Mouse (Mus musculus) lung, embryonic 16.5 days (tissue): ENCODE data around the gene Ssbp3. TPM values are rescaled to one million over a fixed set of nuclear protein-coding genes. Genes with fewer than 3 reads are reported as not detected.

ENCODE experiments used
- ATAC-seq: fragments of 200-750 bp; cut with Nextera tagmentation; 2 replicates; pipeline ENCODE4 v1.8.0; 2017; ENCODE audit warnings: low read depth, mild to moderate bottlenecking, moderate library complexity
- H3K27ac ChIP-seq: fragments of 300-500 bp; sonication (generic); 2 replicates; pipeline ENCODE4 v1.5.1; 2014; ENCODE audit warnings: mild to moderate bottlenecking, control low read depth, low read length
- H3K27me3 ChIP-seq: fragments of 300-500 bp; sonication (generic); 2 replicates; pipeline ENCODE4 v1.6.1; 2014; ENCODE audit warnings: low read depth, low read length, mixed read lengths; ENCODE audit not compliant: control insufficient read depth, insufficient read depth
- H3K36me3 ChIP-seq: fragments of 300-500 bp; sonication (generic); 2 replicates; pipeline ENCODE4 v1.6.1; 2014; ENCODE audit warnings: low read length; ENCODE audit not compliant: control insufficient read depth, insufficient read depth
- H3K4me1 ChIP-seq: fragments of 300-500 bp; sonication (generic); replicated peaks from 2 replicates; pipeline ENCODE4 v1.6.1; 2014; ENCODE audit warnings: low read length, mixed read lengths; ENCODE audit not compliant: control insufficient read depth, insufficient read depth
- H3K4me2 ChIP-seq: fragments of 300-500 bp; sonication (generic); 2 replicates; pipeline ENCODE4 v1.6.1; 2014; ENCODE audit warnings: low read depth, low read length, control low read depth
- H3K4me3 ChIP-seq: fragments of 300-500 bp; sonication (generic); 2 replicates; pipeline ENCODE4 v1.5.1; 2014; ENCODE audit warnings: mild to moderate bottlenecking, low read length, control low read depth
- H3K9ac ChIP-seq: fragments of 300-500 bp; sonication (generic); 2 replicates; pipeline ENCODE4 v1.6.1; 2014; ENCODE audit warnings: low read length, control low read depth
- H3K9me3 ChIP-seq: fragments of 300-500 bp; sonication (generic); 2 replicates; pipeline ENCODE4 v1.6.1; 2016; ENCODE audit warnings: low read length; ENCODE audit not compliant: control insufficient read depth
- WGBS: fragments of 180-500 bp; shearing (Covaris S2); extraction: QIAGEN DNeasy Blood & Tissue Kit; methylation state at CpG from one replicate; pipeline ENCODE4 v1.1.7; 2014; 5-methylcytosine and 5-hydroxymethylcytosine counted together
- polyA plus RNA-seq: library from polyadenylated mRNA; unstranded; fragments of >200 nt; fragmentation: Nextera tagmentation; extraction: Ambion mirVana; gene quantifications from 2 replicates; pipeline ENCODE4 v1.2.1, GENCODE M21; 2015

The Ssbp3 gene
- polyA plus RNA-seq, 1 experiment from 2014 or later, result 61.7 TPM

DNA sequence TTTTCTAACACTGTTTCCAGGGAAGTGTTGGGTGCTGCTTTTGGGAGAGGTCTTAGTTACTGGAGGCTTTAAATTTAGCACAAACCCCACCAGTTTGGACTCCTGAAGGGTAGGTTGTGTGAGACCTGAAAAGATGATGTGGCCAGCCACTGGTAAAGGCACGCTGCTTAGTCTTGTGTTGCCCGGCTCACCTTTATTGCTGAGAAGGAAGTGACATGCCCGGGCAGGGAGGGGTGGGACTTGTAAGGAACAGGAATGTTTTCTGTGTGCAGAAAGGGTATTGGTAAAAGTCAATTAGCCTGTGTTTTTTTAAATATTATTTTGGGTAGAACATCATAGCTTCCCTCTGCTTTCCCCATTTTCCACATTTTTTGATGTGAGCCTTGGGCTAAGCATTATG is 37.2 kb downstream of the Ssbp3 start:
- Histone ChIP-seq H3K4me1 (peaks cover 37% of the 10 kb centered on the region), H3K9me3 (no peaks in the 10 kb centered on the region), H3K4me2 (no peak overlapping the region), H3K4me3 (no peak overlapping the region), H3K36me3 (no peaks in the 10 kb centered on the region), H3K9ac (no peak overlapping the region), H3K27me3 (no peaks in the 10 kb centered on the region), H3K27ac (no peak overlapping the region)
- no peak for ATAC-seq
- WGBS, result 61% methylated on average over 3 of the region's 3 CpGs

DNA sequence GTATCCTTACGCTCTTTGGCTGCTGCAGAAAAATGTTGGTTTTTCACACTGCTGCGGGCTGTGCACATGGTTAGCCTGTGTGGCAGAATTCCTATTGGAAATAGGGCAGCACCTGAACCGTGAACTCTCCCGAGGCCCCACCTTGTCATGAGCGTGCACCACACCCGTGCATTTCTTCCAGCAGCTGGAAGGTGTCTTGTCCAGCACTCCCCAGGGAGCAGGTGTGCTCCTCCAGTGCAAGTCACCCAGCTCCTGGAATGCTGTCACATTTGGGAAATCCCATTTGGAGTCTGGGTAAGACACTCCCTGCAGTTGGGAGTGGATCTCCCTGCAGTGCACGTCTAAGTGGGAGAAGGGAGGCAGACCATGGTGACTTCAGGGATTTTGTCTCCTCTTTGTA is 38.0 kb downstream of the Ssbp3 start:
- peaks cover 42% of the 10 kb centered on the region for H3K4me1 ChIP-seq
- H3K4me3 ChIP-seq, result no peak overlapping the region
- H3K27me3 ChIP-seq, result no peaks in the 10 kb centered on the region
- 53% methylated on average over 7 of the region's 7 CpGs for WGBS
- H3K27ac ChIP-seq, result no peak overlapping the region
- H3K9me3 ChIP-seq, result no peaks in the 10 kb centered on the region
- no peak overlapping the region for H3K9ac ChIP-seq
- no peak for ATAC-seq
- no peak overlapping the region for H3K4me2 ChIP-seq
- no peaks in the 10 kb centered on the region for H3K36me3 ChIP-seq

DNA sequence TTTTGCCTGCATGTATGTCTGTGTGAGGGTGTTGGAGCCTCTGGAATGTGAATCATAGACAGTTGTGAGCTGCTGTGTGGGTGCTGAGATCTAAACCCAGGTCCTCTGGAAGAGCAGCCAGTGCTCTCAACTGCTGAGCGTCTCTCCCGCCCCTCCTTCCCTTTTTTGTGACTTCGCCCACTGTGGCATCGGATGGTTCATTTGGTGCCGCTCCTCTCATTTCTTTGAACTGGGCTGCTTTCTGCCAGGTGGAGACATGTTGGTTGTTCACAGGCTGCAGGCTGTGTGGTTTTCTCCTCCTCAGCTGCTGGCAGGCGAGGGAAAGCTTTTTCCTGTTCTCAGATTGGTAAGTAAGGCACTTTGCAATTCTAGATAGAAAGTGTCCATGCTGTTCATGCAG is 38.7 kb downstream of the Ssbp3 start:
- no peaks in the 10 kb centered on the region for H3K27me3 ChIP-seq
- H3K4me1 ChIP-seq, result peaks cover 43% of the 10 kb centered on the region
- no peak overlapping the region for H3K9ac ChIP-seq
- no peaks in the 10 kb centered on the region for H3K9me3 ChIP-seq
- no peak overlapping the region for H3K4me3 ChIP-seq
- no peak for ATAC-seq
- 53% methylated on average over 6 of the region's 6 CpGs for WGBS
- no peak overlapping the region; the same call in none of the 2 replicates for H3K27ac ChIP-seq
- H3K36me3 ChIP-seq, result no peaks in the 10 kb centered on the region
- H3K4me2 ChIP-seq, result no peak overlapping the region

DNA sequence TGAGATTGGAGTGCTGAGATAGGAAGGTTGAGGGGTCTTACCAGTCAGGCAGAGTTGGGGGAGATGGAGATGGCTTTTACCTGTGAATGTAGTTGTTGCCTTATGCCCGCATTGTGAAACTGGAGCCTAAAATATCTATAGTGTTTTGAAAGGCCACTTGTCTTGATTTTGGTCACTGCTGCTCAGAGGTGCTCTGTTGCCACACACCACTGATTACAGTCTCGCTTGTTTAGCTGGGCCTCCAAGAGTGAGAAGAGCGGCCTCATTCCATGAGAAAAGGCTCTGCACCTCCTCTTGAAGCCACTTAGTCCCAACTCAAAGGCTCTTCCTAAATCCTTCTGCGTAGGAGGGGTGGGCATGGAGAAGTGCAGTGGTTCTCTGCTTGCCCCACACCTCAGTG is 40.3 kb downstream of the Ssbp3 start:
- 63% methylated on average over 4 of the region's 4 CpGs for WGBS
- H3K4me2 ChIP-seq, result no peak overlapping the region
- no peak for ATAC-seq
- no peak overlapping the region for H3K9ac ChIP-seq
- no peaks in the 10 kb centered on the region for H3K27me3 ChIP-seq
- H3K4me3 ChIP-seq, result no peak overlapping the region
- H3K9me3 ChIP-seq, result no peaks in the 10 kb centered on the region
- peaks cover 51% of the 10 kb centered on the region for H3K4me1 ChIP-seq
- H3K36me3 ChIP-seq, result no peaks in the 10 kb centered on the region
- no peak overlapping the region for H3K27ac ChIP-seq

DNA sequence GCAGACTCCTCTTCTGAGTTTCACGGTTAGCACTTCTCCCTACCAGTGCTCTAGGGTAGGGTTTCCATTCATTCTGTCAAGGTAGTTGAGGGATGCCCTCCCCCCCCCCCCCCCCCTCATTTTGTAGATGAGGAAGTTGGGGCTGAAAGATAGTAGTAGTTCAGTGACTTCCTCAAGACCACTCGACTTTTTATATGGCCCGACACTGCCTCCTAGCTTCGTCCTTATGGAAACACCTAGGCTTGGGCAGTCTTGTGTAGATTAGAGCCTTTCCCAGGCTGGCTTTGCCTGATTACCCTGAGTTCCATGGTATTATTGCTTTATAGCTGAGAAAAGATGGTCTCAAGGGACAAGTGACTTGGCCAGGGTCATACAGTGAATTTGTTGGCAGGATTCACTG is 41.0 kb downstream of the Ssbp3 start:
- WGBS, result 37% methylated on average over 4 of the region's 4 CpGs
- Histone ChIP-seq H3K4me1 (peaks cover 57% of the 10 kb centered on the region), H3K27me3 (no peaks in the 10 kb centered on the region), H3K4me3 (no peak overlapping the region), H3K4me2 (no peak overlapping the region), H3K27ac (no peak overlapping the region), H3K36me3 (no peaks in the 10 kb centered on the region), H3K9ac (no peak overlapping the region), H3K9me3 (no peaks in the 10 kb centered on the region)
- ATAC-seq, result no peak

DNA sequence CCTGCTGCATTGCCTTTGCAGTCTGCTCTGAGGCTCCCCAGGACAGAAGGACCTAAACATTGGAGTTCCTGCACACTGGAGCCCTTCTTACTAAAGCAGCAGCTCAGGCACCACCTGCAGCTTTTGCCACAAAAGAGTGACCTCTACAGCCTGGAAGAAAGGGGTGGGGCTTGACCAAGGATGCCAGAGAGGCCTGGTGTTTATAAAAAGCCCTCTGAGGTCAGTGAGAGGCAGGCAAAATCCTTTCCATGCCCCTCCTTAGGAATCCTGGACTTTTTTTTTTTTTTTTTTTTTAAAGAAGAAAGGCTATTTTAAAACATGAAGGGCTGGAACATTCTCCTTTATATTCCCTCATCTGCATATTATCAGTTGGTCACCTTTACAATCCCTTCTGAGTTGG is 42.7 kb downstream of the Ssbp3 start:
- Histone ChIP-seq H3K4me1 (peaks cover 58% of the 10 kb centered on the region), H3K4me2 (no peak overlapping the region), H3K27ac (no peak overlapping the region), H3K9me3 (no peaks in the 10 kb centered on the region), H3K36me3 (no peaks in the 10 kb centered on the region), H3K9ac (no peak overlapping the region), H3K27me3 (no peaks in the 10 kb centered on the region), H3K4me3 (no peak overlapping the region)
- no peak for ATAC-seq

DNA sequence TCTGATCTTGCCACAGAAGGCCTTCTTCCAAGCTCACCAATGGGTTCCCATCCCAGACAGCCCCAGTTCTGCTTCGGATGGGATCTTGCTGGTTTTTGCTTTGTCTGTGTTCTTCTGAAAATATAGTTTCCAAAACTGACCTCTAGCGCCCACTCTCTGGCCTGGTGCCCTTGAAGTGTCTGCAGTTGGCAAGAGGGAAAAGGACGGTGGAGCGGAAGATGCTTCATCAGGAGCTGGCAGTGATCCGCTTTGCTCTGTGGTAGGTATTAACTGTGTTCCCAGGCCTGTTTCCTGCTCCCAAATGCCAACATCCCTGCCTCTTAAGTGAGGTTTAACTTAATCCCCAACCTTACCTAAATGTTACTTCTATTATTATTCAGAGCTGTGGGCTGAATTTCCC is 43.3 kb downstream of the Ssbp3 start:
- peaks cover 53% of the 10 kb centered on the region for H3K4me1 ChIP-seq

DNA sequence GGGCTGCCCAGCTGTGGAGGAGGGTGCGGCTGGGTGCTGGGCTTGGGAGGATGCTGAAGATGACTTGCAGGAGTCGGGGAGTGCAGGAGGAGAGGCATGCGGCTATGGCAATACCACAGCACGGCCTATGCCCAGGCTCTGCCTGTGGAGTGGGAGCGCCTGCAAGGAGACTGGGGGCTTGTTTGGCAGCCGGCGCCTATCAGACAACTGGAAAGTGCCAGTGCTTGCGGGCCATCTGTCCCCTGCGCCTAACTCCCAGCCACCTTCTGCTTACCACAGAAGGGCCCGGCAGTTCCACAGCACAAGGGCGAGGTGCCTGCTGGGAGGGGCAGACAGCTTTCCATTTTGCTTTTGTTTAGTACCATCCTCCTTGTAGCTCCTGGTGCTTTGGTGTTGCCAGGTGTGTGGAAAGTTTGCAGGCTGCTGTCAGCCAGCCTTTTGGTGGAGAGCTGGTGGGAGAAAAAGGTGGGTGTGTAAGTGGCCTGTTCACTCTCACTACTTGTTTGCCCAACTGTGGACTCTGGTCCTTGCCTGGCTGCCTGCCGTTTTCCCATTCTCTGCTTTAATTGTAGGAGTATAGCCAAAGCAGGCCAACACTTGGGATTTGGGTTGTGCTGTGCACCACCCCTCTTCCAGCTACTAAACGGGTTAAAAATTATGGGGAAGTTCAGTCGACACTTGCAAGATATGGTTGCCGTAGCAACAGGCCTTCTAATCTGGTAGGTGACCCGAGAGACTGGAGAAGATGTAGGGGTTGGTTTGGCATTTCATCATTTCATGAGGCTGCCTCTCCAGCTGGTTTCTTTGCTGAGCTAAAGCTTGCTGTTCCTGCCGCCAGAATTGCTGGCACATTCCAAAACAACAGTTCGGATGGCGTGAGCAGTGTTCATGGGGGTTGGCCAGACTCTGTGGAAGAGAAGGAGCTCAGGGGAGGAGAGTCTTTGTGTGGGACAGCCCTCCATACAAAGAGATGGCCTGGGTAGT is 45.5 kb downstream of the Ssbp3 start:
- H3K9me3 ChIP-seq, result no peaks in the 10 kb centered on the region
- peak; percentile 79 for ATAC-seq
- H3K4me2 ChIP-seq, result no peak overlapping the region
- H3K36me3 ChIP-seq, result no peaks in the 10 kb centered on the region
- no peaks in the 10 kb centered on the region for H3K27me3 ChIP-seq
- no peak overlapping the region for H3K9ac ChIP-seq
- 22% methylated on average over 19 of the region's 19 CpGs for WGBS
- no peak overlapping the region for H3K4me3 ChIP-seq
- H3K4me1 ChIP-seq, result peaks cover 37% of the 10 kb centered on the region
- H3K27ac ChIP-seq, result peak overlapping the region; percentile 64

More for the DNA sequence above, 43.3 kb downstream of the Ssbp3 start:
- Histone ChIP-seq H3K27me3 (no peaks in the 10 kb centered on the region), H3K9ac (no peak overlapping the region), H3K4me3 (no peak overlapping the region), H3K36me3 (no peaks in the 10 kb centered on the region), H3K4me2 (no peak overlapping the region), H3K9me3 (no peaks in the 10 kb centered on the region), H3K27ac (no peak overlapping the region)
- WGBS, result 70% methylated on average over 5 of the region's 5 CpGs
- no peak for ATAC-seq

DNA sequence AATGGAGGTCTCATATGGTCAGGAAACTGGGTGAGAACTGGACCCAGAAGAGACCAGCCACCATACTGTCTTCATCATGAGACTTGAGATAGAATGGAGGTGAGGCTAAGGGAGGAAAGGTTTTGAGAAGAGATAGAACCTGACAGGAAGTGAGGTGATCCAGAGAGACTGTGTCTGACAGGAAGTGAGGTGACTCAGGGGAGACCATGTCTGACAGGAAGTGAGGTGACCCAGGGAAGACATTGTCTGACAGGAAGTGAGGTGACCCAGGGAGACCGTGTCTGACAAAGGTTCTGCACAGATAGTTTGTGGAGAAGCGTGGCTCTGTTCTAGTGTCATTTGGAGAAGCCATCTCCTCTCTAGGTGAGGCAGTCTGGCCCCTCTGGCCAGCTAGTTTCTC is 47.6 kb downstream of the Ssbp3 start:
- no peak overlapping the region for H3K9ac ChIP-seq
- 52% methylated on average over 2 of the region's 2 CpGs for WGBS
- H3K36me3 ChIP-seq, result no peaks in the 10 kb centered on the region
- peaks cover 35% of the 10 kb centered on the region for H3K4me1 ChIP-seq
- no peaks in the 10 kb centered on the region for H3K27me3 ChIP-seq
- no peak overlapping the region for H3K4me3 ChIP-seq
- no peak for ATAC-seq
- H3K9me3 ChIP-seq, result no peaks in the 10 kb centered on the region
- H3K4me2 ChIP-seq, result no peak overlapping the region
- H3K27ac ChIP-seq, result no peak overlapping the region
